Mouse (Mus musculus): Measurements from ENCODE around the gene Uap1. TPM values are rescaled to one million over a fixed set of nuclear protein-coding genes. Genes with fewer than 3 reads are reported as not detected.

Uap1 gene
- polyA plus RNA-seq (2012; rRNA removed) = 40.7 and 45.1 TPM in 2 replicates

DNA sequence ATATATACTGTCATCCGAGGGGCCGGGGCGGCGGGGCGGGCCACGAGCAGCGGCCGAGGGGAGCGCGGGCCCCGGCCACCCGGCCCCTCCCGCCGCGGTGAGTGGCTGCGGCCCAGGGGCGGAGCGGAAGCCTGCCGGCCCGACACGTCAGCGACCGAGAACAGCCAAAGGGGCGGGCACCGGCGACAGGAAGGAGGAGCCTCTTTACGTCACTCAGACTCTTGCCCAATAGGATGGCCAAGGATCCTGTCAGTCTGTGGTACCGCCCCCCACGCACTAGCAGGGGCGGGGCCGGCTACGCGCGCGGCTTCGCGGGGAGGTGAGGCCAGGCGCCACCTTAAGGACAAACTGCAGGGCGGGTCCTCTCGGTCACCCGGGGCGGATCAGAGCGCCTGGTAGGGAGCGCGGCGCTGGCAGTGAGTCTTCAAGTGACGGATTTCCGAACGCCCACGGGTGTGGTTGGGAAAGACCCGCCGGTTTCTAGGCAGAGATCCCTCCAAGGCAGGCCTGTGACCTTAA is at the start of gene Uap1:
Gene Uap1, minus strand, starts transcription at position 144 of the 519 bp plus-strand sequence.
- Histone ChIP-seq H3K4me3 (replicated peaks; ENCODE audit: insufficient read depth, low read depth, low read length) (peak within 1 kb of the TSS; percentile 76), H3K27me3 (ENCODE audit: control insufficient read depth, insufficient read depth, low read length) (no peaks in the 10 kb centered on the region), H3K27ac (ENCODE audit: insufficient read depth, low read length) (peak within 1 kb of the TSS; percentile 86), H3K4me1 (ENCODE audit: control insufficient read depth, insufficient read depth, low read length) (peaks cover under 1% of the 10 kb centered on the region; the same call in 1 of the 2 replicates)
- TF ChIP-seq POLR2A (IDR thresholded peaks at IDR 0.05; ENCODE audit: borderline replicate concordance, insufficient read depth, low read length) (peak; percentile 78), CTCF (IDR thresholded peaks at IDR 0.05; ENCODE audit: borderline replicate concordance, insufficient read depth, low read depth, low read length) (no peak; the same call in 1 of the 2 replicates)
- DNase-seq = peak; percentile 98 to 99
- under 1% methylated on average over 52 of the region's 52 CpGs for WGBS

DNA sequence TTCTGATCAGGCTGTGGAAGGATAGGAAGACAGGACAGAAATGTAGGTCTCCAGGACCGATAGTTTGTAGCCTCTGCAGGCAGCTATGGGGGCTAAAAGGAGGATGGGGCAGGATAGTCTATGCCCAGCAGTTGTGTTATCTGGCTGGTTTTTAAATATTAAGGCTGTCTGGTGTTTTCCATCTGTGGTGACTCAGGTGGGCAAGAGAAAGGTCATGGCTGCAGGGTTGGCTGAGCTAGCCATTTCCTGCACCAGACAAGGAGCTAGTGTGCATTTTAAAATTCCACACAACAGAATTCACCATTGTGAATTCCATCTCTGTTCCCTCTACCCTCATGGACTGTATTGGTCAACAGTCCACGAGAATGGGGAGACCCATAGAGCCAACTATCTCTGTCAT is 48.5 kb upstream of the Uap1 start:
- Histone ChIP-seq H3K4me1 (ENCODE audit: control insufficient read depth, insufficient read depth, low read length) (no peaks in the 10 kb centered on the region), H3K4me3 (replicated peaks; ENCODE audit: insufficient read depth, low read depth, low read length) (no peak overlapping the region), H3K27me3 (ENCODE audit: control insufficient read depth, insufficient read depth, low read length) (no peaks in the 10 kb centered on the region), H3K27ac (ENCODE audit: insufficient read depth, low read length) (no peak overlapping the region)
- no peak for TF ChIP-seq CTCF (IDR thresholded peaks at IDR 0.05; ENCODE audit: borderline replicate concordance, insufficient read depth, low read depth, low read length)
- no peak for TF ChIP-seq POLR2A (IDR thresholded peaks at IDR 0.05; ENCODE audit: borderline replicate concordance, insufficient read depth, low read length)
- DNase-seq = no peak
- 75% methylated on average over 2 of the region's 2 CpGs for WGBS

DNA sequence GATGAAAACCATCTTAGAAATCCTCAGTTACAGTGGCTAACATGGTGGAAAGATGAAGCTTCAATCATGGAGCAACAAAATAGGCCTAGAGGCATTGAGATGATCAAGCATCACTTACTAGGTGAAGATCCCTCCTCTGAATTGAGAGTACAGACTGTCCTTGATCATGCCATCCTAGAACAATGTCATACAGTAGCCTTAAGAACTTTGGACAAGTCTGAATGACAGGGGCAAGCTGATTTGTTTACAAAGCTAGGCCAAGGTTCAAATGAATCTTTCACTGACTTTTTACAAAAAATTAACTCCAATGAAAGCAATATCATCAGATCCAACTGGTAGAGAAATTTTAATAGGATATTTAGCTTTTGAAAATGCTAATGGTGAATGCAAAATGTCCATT is 45.6 kb upstream of the Uap1 start:
- Histone ChIP-seq H3K4me1 (ENCODE audit: control insufficient read depth, insufficient read depth, low read length) (no peaks in the 10 kb centered on the region), H3K4me3 (replicated peaks; ENCODE audit: insufficient read depth, low read depth, low read length) (no peak overlapping the region), H3K27me3 (ENCODE audit: control insufficient read depth, insufficient read depth, low read length) (no peaks in the 10 kb centered on the region), H3K27ac (ENCODE audit: insufficient read depth, low read length) (no peak overlapping the region)
- TF ChIP-seq CTCF (IDR thresholded peaks at IDR 0.05; ENCODE audit: borderline replicate concordance, insufficient read depth, low read depth, low read length) = no peak
- no peak for TF ChIP-seq POLR2A (IDR thresholded peaks at IDR 0.05; ENCODE audit: borderline replicate concordance, insufficient read depth, low read length)
- DNase-seq = no peak

DNA sequence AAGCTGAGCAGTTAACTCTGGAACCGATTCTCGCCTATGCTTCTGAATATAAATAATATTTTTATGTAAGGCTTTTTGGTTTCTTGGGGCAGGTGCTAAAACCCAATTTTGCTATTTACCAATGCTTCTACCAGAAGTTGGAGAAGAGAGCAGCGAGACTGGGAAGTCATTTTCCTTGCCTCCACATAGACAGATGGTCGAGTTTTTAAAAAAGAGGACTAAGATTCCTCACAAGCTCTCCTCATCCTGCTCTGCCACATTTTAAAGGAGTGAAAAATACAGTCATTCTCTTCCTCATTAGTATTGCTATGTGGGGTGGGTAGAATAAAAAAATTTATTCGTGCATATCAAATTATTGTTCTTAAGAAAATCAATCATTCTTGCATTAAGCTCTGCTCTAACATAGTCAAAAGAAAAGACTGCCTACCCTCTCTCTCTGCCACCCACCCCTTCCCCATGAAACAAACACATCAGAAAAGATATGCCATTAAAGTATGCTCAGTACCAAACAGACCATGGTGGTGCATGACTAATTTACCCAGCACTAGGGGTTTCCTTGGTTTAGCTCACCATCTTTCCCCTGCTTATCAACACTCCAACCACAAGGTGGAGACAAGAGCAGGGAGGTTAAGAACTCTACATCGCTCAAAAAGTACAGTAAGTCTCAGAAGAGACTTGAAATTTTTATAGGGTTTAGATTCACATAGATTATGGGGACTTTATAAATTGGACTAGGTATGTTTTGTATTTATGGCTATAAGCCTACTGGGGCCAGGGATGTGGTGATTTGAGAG is 43.5 kb upstream of the Uap1 start:
- TF ChIP-seq CTCF (IDR thresholded peaks at IDR 0.05; ENCODE audit: borderline replicate concordance, insufficient read depth, low read depth, low read length) (no peak), POLR2A (IDR thresholded peaks at IDR 0.05; ENCODE audit: borderline replicate concordance, insufficient read depth, low read length) (no peak)
- Histone ChIP-seq H3K4me1 (ENCODE audit: control insufficient read depth, insufficient read depth, low read length) (no peaks in the 10 kb centered on the region), H3K4me3 (replicated peaks; ENCODE audit: insufficient read depth, low read depth, low read length) (no peak overlapping the region), H3K27me3 (ENCODE audit: control insufficient read depth, insufficient read depth, low read length) (no peaks in the 10 kb centered on the region), H3K27ac (ENCODE audit: insufficient read depth, low read length) (no peak overlapping the region)
- DNase-seq = no peak
- 79% methylated on average over 6 of the region's 6 CpGs for WGBS

DNA sequence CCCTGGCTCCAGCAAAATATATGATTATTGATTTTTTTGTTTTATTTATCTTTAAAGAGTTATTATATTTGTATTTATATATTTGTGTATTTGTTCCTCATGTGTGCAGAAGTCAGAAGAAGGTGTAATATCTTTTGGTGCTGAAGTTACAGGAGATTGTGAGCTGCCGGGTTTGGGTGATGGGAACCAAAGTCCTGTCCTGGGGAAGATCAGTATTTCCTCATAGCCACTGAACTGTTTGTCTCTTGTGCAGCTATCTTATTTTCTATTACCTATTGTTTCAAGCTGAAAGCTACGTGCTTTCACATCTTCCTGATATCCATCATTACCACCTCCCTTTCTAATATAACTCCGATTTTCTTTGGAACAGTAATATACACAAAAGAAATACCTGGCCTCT is 40.8 kb upstream of the Uap1 start:
- TF ChIP-seq POLR2A (IDR thresholded peaks at IDR 0.05; ENCODE audit: borderline replicate concordance, insufficient read depth, low read length) = no peak
- no peak for TF ChIP-seq CTCF (IDR thresholded peaks at IDR 0.05; ENCODE audit: borderline replicate concordance, insufficient read depth, low read depth, low read length)
- H3K4me1 ChIP-seq (ENCODE audit: control insufficient read depth, insufficient read depth, low read length) = no peaks in the 10 kb centered on the region
- H3K4me3 ChIP-seq (replicated peaks; ENCODE audit: insufficient read depth, low read depth, low read length) = peak overlapping the region; percentile 89
- H3K27me3 ChIP-seq (ENCODE audit: control insufficient read depth, insufficient read depth, low read length) = no peaks in the 10 kb centered on the region
- no peak overlapping the region for H3K27ac ChIP-seq (ENCODE audit: insufficient read depth, low read length)
- 78% methylated on average over 3 of the region's 3 CpGs for WGBS
- DNase-seq = no peak

DNA sequence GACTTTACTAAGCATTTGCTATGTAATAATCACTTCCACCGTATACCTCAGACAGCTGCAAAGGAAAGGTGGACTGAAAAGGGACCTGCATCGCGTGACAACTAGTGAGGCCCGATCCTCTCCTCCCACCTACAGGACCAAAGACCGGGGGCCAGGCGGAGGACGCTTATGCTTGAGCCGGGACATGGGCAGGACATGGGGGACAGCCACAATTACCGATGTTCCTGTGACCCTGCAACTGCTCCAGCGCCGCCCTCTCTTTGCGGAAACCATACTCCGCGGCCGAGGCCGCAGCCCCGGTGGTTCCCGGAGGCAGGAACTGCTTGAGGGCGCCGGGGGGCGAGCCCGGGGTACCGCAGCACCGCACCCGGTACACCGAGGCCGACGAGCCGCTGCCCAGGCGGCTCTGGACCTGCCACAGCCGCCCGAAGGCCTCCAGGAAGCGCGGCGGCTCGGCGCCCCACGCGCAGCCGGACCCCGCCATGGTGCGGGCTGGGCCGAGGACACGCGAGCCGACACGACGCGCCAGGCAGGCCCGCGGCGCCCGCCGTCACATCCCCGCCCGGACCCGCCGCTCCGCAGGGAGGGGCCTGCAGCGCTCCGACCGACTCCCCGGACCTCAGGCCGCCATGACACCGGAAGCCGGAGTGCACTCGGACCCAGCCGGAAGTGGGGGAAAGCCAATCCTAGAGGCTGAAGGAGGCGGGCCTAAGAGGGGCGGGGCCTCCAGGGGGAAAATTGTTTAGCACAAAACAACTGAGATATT is 40.2 kb upstream of the Uap1 start, which contains the start of gene Uhmk1:
Gene Uhmk1, minus strand, starts transcription at position 641 of the 766 bp plus-strand sequence.
- Histone ChIP-seq H3K4me3 (replicated peaks; ENCODE audit: insufficient read depth, low read depth, low read length) (peak within 1 kb of the TSS; percentile 89), H3K4me1 (ENCODE audit: control insufficient read depth, insufficient read depth, low read length) (no peaks in the 10 kb centered on the region), H3K27me3 (ENCODE audit: control insufficient read depth, insufficient read depth, low read length) (no peaks in the 10 kb centered on the region), H3K27ac (ENCODE audit: insufficient read depth, low read length) (peak within 1 kb of the TSS; percentile 14; the same call in 1 of the 2 replicates)
- no peak for TF ChIP-seq CTCF (IDR thresholded peaks at IDR 0.05; ENCODE audit: borderline replicate concordance, insufficient read depth, low read depth, low read length)
- TF ChIP-seq POLR2A (IDR thresholded peaks at IDR 0.05; ENCODE audit: borderline replicate concordance, insufficient read depth, low read length) = peak; percentile 46; the same call in 1 of the 2 replicates
- under 1% methylated on average over 70 of the region's 70 CpGs for WGBS
- DNase-seq = peak; percentile 92 to 93

DNA sequence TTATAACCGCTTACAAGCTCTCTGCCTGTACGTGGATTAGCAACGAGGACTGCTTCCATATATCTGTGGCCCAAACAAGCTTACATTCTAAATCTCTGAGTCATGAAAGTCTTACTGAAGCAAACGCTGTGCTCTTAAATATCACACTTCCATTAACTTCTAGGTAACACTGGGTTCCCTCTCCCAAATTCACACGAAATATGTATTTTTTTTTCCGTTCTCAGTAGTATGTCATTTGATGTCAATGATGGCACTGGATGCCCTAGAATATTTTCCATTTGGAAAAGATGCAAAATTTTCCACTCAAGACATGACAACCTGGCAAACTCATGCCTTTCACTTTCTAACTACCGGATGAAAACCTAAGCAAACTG is 39.6 kb upstream of the Uap1 start:
- DNase-seq = no peak
- no peak for TF ChIP-seq CTCF (IDR thresholded peaks at IDR 0.05; ENCODE audit: borderline replicate concordance, insufficient read depth, low read depth, low read length)
- no peak for TF ChIP-seq POLR2A (IDR thresholded peaks at IDR 0.05; ENCODE audit: borderline replicate concordance, insufficient read depth, low read length)
- Histone ChIP-seq H3K27me3 (ENCODE audit: control insufficient read depth, insufficient read depth, low read length) (no peaks in the 10 kb centered on the region), H3K4me3 (replicated peaks; ENCODE audit: insufficient read depth, low read depth, low read length) (peak overlapping the region; percentile 89), H3K27ac (ENCODE audit: insufficient read depth, low read length) (no peak overlapping the region), H3K4me1 (ENCODE audit: control insufficient read depth, insufficient read depth, low read length) (no peaks in the 10 kb centered on the region)
- 23% methylated on average over 7 of the region's 7 CpGs for WGBS

All from cerebellum, adult 2 months (tissue).